Mouse (Mus musculus) embryonic facial prominence, embryonic 14.5 days (tissue): ENCODE data around the gene Cdk2ap2. TPM values are rescaled to one million over a fixed set of nuclear protein-coding genes. Genes with fewer than 3 reads are reported as not detected.
A peak's percentile ranks its signal among the peaks of the same experiment; 100 is the strongest.

ENCODE experiments used
- ATAC-seq: fragments of 200-750 bp; cut with Nextera tagmentation; 2 replicates; pipeline ENCODE4 v1.8.0; 2017; ENCODE audit warnings: low read depth, moderate number of reproducible peaks, moderate TSS enrichment
- DNase-seq: peaks from one replicate; pipeline ENCODE4 v3.0.0-alpha.2; 2015; ENCODE audit warnings: low spot score
- H3K27ac ChIP-seq: fragments of 300-500 bp; sonication (generic); replicated peaks from 2 replicates; pipeline ENCODE4 v1.5.1; 2014; ENCODE audit warnings: low read depth, mild to moderate bottlenecking, low read length, moderate library complexity
- H3K27me3 ChIP-seq: fragments of 300-500 bp; sonication (generic); replicated peaks from 2 replicates; pipeline ENCODE4 v1.6.1; 2014; ENCODE audit warnings: low read length; ENCODE audit not compliant: control insufficient read depth, insufficient read depth
- H3K36me3 ChIP-seq: fragments of 300-500 bp; sonication (generic); 2 replicates; pipeline ENCODE4 v1.6.1; 2014; ENCODE audit warnings: low read length, mixed read lengths; ENCODE audit not compliant: control insufficient read depth, insufficient read depth
- H3K4me1 ChIP-seq: fragments of 300-500 bp; sonication (generic); 2 replicates; pipeline ENCODE4 v1.6.1; 2014; ENCODE audit warnings: antibody characterized with exemption, low read length; ENCODE audit not compliant: control insufficient read depth, insufficient read depth
- H3K4me2 ChIP-seq: fragments of 300-500 bp; sonication (generic); 2 replicates; pipeline ENCODE4 v1.6.1; 2014; ENCODE audit warnings: low read depth, mild to moderate bottlenecking, low read length, moderate library complexity, mixed read lengths
- H3K4me3 ChIP-seq: fragments of 300-500 bp; sonication (generic); 2 replicates; pipeline ENCODE4 v1.5.1; 2014; ENCODE audit warnings: low read depth, mild to moderate bottlenecking, low read length
- H3K9ac ChIP-seq: fragments of 300-500 bp; sonication (generic); 2 replicates; pipeline ENCODE4 v1.6.1; 2014; ENCODE audit warnings: low read depth, mild to moderate bottlenecking, low read length, moderate library complexity, mixed read lengths
- H3K9me3 ChIP-seq: fragments of 300-500 bp; sonication (generic); 2 replicates; pipeline ENCODE4 v1.6.1; 2016; ENCODE audit warnings: low read length; ENCODE audit not compliant: control insufficient read depth
- WGBS: fragments of 180-500 bp; shearing (Covaris S2); extraction: QIAGEN DNeasy Blood & Tissue Kit; methylation state at CpG from one replicate; pipeline ENCODE4 v1.1.7; 2014; 5-methylcytosine and 5-hydroxymethylcytosine counted together
- polyA plus RNA-seq: library from polyadenylated mRNA; unstranded; fragments of >200 nt; fragmentation: Nextera tagmentation; extraction: Ambion mirVana; gene quantifications from 2 replicates; pipeline ENCODE4 v1.2.1, GENCODE M21; 2014

Gene Cdk2ap2
- polyA plus RNA-seq, 1 experiment from 2014 or later, result 68.6 TPM

- no peak for DNase-seq
- 67% methylated on average over 3 of the region's 3 CpGs for WGBS
- H3K9ac ChIP-seq, result no peak overlapping the region
These were observed 2.6 kb upstream of the Cdk2ap2 start for GRCm38 (mm10) chr19:4094348-4094747.

GRCm38 (mm10) chr19:4094774-4095303, 2.1 kb upstream of the Cdk2ap2 start:
- peaks cover 12% of the 10 kb centered on the region for H3K4me1 ChIP-seq
- H3K4me3 ChIP-seq, result no peak overlapping the region
- H3K4me2 ChIP-seq, result no peak overlapping the region
- H3K9ac ChIP-seq, result no peak overlapping the region
- WGBS, result 68% methylated on average over 5 of the region's 5 CpGs
- no peak overlapping the region for H3K27ac ChIP-seq
- H3K36me3 ChIP-seq, result no peaks in the 10 kb centered on the region
- H3K27me3 ChIP-seq, result peaks cover 7% of the 10 kb centered on the region
- DNase-seq, result no peak
- no peak for ATAC-seq
- H3K9me3 ChIP-seq, result no peaks in the 10 kb centered on the region

More at GRCm38 (mm10) chr19:4094348-4094747, 2.6 kb upstream of the Cdk2ap2 start:
- Histone ChIP-seq H3K27me3 (peaks cover 3% of the 10 kb centered on the region), H3K4me3 (no peak overlapping the region), H3K4me1 (peaks cover 7% of the 10 kb centered on the region; the same call in 1 of the 2 replicates), H3K9me3 (no peaks in the 10 kb centered on the region), H3K4me2 (no peak overlapping the region), H3K36me3 (no peaks in the 10 kb centered on the region), H3K27ac (no peak overlapping the region)
- no peak for ATAC-seq

GRCm38 (mm10) chr19:4095802-4096201, 1.2 kb upstream of the Cdk2ap2 start:
- Histone ChIP-seq H3K4me3 (no peak overlapping the region), H3K4me2 (no peak overlapping the region), H3K36me3 (no peaks in the 10 kb centered on the region), H3K9ac (no peak overlapping the region), H3K27ac (no peak overlapping the region), H3K27me3 (peaks cover 17% of the 10 kb centered on the region), H3K9me3 (no peaks in the 10 kb centered on the region), H3K4me1 (peaks cover 22% of the 10 kb centered on the region)
- ATAC-seq, result no peak
- DNase-seq, result no peak
- WGBS, result 65% methylated on average over 3 of the region's 3 CpGs

DNA sequence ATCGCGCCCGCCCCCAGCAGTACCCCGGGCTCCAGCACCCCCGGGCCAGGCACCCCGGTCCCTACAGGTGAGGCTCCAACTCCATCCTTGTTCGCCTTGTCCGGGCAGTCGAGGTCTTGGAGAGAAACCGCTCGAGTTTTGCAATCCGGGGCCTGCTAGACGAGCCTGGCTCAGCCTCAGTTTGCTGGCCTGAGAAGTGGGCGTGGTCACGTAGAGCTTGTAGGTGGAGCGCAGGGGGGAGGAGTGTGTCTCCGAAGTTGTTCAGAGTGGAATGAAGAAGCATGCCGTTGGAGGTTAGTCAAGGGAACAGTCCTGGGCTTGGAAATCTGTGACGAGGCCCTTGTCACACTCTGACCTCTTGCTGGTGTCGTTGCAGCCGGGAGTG, 451 bp downstream of the Cdk2ap2 start:
- WGBS, result 2% methylated on average over 17 of the region's 21 CpGs
- peak overlapping the region; percentile 79 for H3K27ac ChIP-seq
- peak; percentile 23 for ATAC-seq
- H3K4me2 ChIP-seq, result peak overlapping the region; percentile 66
- peak overlapping the region; percentile 60 for H3K9ac ChIP-seq
- H3K4me1 ChIP-seq, result peaks cover 25% of the 10 kb centered on the region
- no peaks in the 10 kb centered on the region for H3K9me3 ChIP-seq
- H3K4me3 ChIP-seq, result peak overlapping the region; percentile 56
- no peaks in the 10 kb centered on the region for H3K36me3 ChIP-seq
- peak; percentile 88 for DNase-seq
- peaks cover 31% of the 10 kb centered on the region for H3K27me3 ChIP-seq

- Histone ChIP-seq H3K27ac (no peak overlapping the region), H3K36me3 (no peaks in the 10 kb centered on the region), H3K27me3 (peaks cover 31% of the 10 kb centered on the region), H3K9me3 (no peaks in the 10 kb centered on the region), H3K4me2 (no peak overlapping the region), H3K4me1 (peaks cover 25% of the 10 kb centered on the region), H3K4me3 (no peak overlapping the region), H3K9ac (no peak overlapping the region)
- 90% methylated on average over 13 of the region's 13 CpGs for WGBS
- no peak for ATAC-seq
- DNase-seq, result no peak
These were observed 1.4 kb downstream of the Cdk2ap2 start for GRCm38 (mm10) chr19:4098426-4098825.

- Histone ChIP-seq H3K27me3 (peaks cover 31% of the 10 kb centered on the region), H3K9me3 (no peaks in the 10 kb centered on the region), H3K4me1 (peaks cover 25% of the 10 kb centered on the region), H3K36me3 (no peaks in the 10 kb centered on the region), H3K4me3 (no peak overlapping the region), H3K9ac (no peak overlapping the region), H3K27ac (no peak overlapping the region), H3K4me2 (peak overlapping the region; percentile 90)
- 13% methylated on average over 9 of the region's 9 CpGs for WGBS
- ATAC-seq (peak; percentile 24; the same call in 1 of the 2 replicates), DNase-seq (peak; percentile 93)
These were observed 2.1 kb downstream of the Cdk2ap2 start for GRCm38 (mm10) chr19:4099056-4099455.

DNA sequence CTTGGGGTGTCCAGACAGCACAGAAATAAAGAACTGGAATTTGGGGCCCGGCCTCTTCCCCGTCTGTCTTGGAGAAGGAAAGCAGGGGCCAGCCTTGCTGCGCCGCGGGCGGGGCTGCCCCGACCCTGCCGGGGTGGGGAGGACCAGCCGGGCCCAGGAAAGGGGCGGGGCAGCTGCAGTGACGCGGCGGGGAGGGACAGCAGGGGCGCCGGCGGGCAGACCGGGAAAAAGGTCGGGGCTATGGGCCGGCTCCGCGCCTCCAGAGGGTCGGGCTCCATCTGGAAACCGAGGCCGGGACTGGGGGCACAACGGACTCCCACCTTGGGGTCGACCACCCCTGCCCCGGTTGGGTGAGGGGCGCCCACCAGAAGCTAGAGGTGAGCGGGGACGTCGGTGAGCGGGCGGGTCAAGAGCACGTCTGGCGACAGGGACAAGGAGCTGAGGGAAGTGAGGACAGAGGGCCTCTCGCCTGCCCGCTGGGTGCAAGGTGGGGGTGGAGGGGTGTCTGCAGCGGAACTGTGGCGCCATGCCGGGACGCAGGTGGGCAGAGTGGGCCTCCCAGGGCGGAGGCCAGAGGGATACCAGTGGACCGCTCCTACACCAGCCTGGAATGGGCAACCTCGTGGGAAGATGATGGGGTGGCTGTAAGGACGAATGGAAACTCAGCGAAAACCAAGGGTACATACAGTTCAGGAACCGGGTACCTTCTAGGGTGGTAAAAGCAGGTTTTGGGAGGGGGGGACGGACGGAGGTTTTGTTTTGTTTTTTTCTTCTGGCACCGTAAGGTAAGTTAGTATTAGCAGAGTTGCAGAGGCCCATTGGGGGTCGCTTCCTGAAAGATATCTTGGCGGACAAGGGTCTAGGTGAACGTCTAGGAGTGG, 3.1 kb downstream of the Cdk2ap2 start, which contains the start of gene Pitpnm1:
Pitpnm1 (plus strand) TSS at position 162 of the 881 bp plus-strand sequence.
- Histone ChIP-seq H3K4me3 (peak within 1 kb of the TSS; percentile 46), H3K4me2 (peak within 1 kb of the TSS; percentile 90), H3K9ac (peak within 1 kb of the TSS; percentile 64), H3K9me3 (no peaks in the 10 kb centered on the region), H3K27me3 (peaks cover 31% of the 10 kb centered on the region), H3K36me3 (no peaks in the 10 kb centered on the region), H3K4me1 (peaks cover 25% of the 10 kb centered on the region), H3K27ac (no peak within 1 kb of the TSS)
- WGBS, result 2% methylated on average over 42 of the region's 53 CpGs
- ATAC-seq (no peak), DNase-seq (peak; percentile 58)

GRCm38 (mm10) chr19:4100718-4101261, 3.8 kb downstream of the Cdk2ap2 start:
- H3K9ac ChIP-seq, result peak overlapping the region; percentile 64
- 3% methylated on average over 24 of the region's 52 CpGs for WGBS
- H3K36me3 ChIP-seq, result no peaks in the 10 kb centered on the region
- peak overlapping the region; percentile 90 for H3K4me2 ChIP-seq
- no peak overlapping the region for H3K27ac ChIP-seq
- ATAC-seq, result no peak
- peaks cover 25% of the 10 kb centered on the region for H3K4me1 ChIP-seq
- H3K9me3 ChIP-seq, result no peaks in the 10 kb centered on the region
- peaks cover 31% of the 10 kb centered on the region for H3K27me3 ChIP-seq
- DNase-seq, result peak; percentile 34
- H3K4me3 ChIP-seq, result peak overlapping the region; percentile 46
